Mouse (Mus musculus): ENCODE measurements around the gene Sh3kbp1. TPM values are rescaled to one million over a fixed set of nuclear protein-coding genes. Genes with fewer than 3 reads are reported as not detected.

Sh3kbp1 gene
- polyA plus RNA-seq, 1 experiment from 2014 or later, result 36.1 TPM

- H3K9ac ChIP-seq (replicated peaks), result no peak overlapping the region
- no peaks in the 10 kb centered on the region for H3K9me3 ChIP-seq
- H3K4me1 ChIP-seq, result no peaks in the 10 kb centered on the region
- H3K4me2 ChIP-seq (replicated peaks), result no peak overlapping the region
- H3K4me3 ChIP-seq, result no peak overlapping the region
- peaks cover 32% of the 10 kb centered on the region; the same call in 1 of the 2 replicates for H3K27me3 ChIP-seq
- no peak for ATAC-seq (ENCODE audit: low FRiP score, low read depth)
- WGBS, result 80% methylated on average over 3 of the region's 3 CpGs
- H3K36me3 ChIP-seq, result no peaks in the 10 kb centered on the region
- no peak overlapping the region for H3K27ac ChIP-seq (replicated peaks)
Observed at GRCm38 (mm10) chrX:159860841-159861530, 233.9 kb downstream of the Sh3kbp1 start.

GRCm38 (mm10) chrX:159867660-159868059 lies 240.6 kb downstream of the Sh3kbp1 start:
- H3K9me3 ChIP-seq, result no peaks in the 10 kb centered on the region
- no peaks in the 10 kb centered on the region for H3K4me1 ChIP-seq
- H3K9ac ChIP-seq (replicated peaks), result no peak overlapping the region
- no peak overlapping the region for H3K27ac ChIP-seq (replicated peaks)
- no peak overlapping the region for H3K4me3 ChIP-seq
- H3K36me3 ChIP-seq, result no peaks in the 10 kb centered on the region
- no peak for ATAC-seq (ENCODE audit: low FRiP score, low read depth)
- 80% methylated on average over 3 of the region's 3 CpGs for WGBS
- H3K4me2 ChIP-seq (replicated peaks), result no peak overlapping the region
- H3K27me3 ChIP-seq, result peaks cover 37% of the 10 kb centered on the region

GRCm38 (mm10) chrX:159872521-159872920 lies 245.4 kb downstream of the Sh3kbp1 start:
- Histone ChIP-seq H3K36me3 (no peaks in the 10 kb centered on the region), H3K9ac (replicated peaks) (no peak overlapping the region), H3K9me3 (no peaks in the 10 kb centered on the region), H3K4me2 (replicated peaks) (no peak overlapping the region), H3K27me3 (peaks cover 35% of the 10 kb centered on the region), H3K4me1 (no peaks in the 10 kb centered on the region), H3K4me3 (no peak overlapping the region), H3K27ac (replicated peaks) (no peak overlapping the region)
- no peak for ATAC-seq (ENCODE audit: low FRiP score, low read depth)
- 88% methylated on average over 2 of the region's 2 CpGs for WGBS

GRCm38 (mm10) chrX:159877770-159878169 lies 250.7 kb downstream of the Sh3kbp1 start:
- Histone ChIP-seq H3K36me3 (no peaks in the 10 kb centered on the region), H3K27me3 (peaks cover 45% of the 10 kb centered on the region), H3K9me3 (no peaks in the 10 kb centered on the region), H3K27ac (replicated peaks) (no peak overlapping the region), H3K9ac (replicated peaks) (no peak overlapping the region), H3K4me2 (replicated peaks) (no peak overlapping the region), H3K4me3 (no peak overlapping the region), H3K4me1 (no peaks in the 10 kb centered on the region; the same call in 1 of the 2 replicates)
- 59% methylated on average over 1 of the region's 1 CpGs for WGBS
- ATAC-seq (ENCODE audit: low FRiP score, low read depth), result no peak

- Histone ChIP-seq H3K36me3 (no peaks in the 10 kb centered on the region), H3K4me1 (no peaks in the 10 kb centered on the region; the same call in 1 of the 2 replicates), H3K27me3 (peaks cover 52% of the 10 kb centered on the region), H3K9me3 (no peaks in the 10 kb centered on the region), H3K27ac (replicated peaks) (no peak overlapping the region), H3K4me2 (replicated peaks) (no peak overlapping the region), H3K9ac (replicated peaks) (no peak overlapping the region), H3K4me3 (no peak overlapping the region)
- ATAC-seq (ENCODE audit: low FRiP score, low read depth), result no peak
- 61% methylated on average over 3 of the region's 3 CpGs for WGBS
Observed at GRCm38 (mm10) chrX:159879455-159879854, 252.4 kb downstream of the Sh3kbp1 start.

GRCm38 (mm10) chrX:159881576-159881975 lies 254.5 kb downstream of the Sh3kbp1 start:
- ATAC-seq (ENCODE audit: low FRiP score, low read depth), result no peak
- no peak overlapping the region for H3K27ac ChIP-seq (replicated peaks)
- no peaks in the 10 kb centered on the region for H3K9me3 ChIP-seq
- H3K4me2 ChIP-seq (replicated peaks), result no peak overlapping the region
- peaks cover 55% of the 10 kb centered on the region for H3K27me3 ChIP-seq
- H3K9ac ChIP-seq (replicated peaks), result no peak overlapping the region
- H3K4me3 ChIP-seq, result no peak overlapping the region
- 73% methylated on average over 5 of the region's 5 CpGs for WGBS
- no peaks in the 10 kb centered on the region for H3K36me3 ChIP-seq
- H3K4me1 ChIP-seq, result no peaks in the 10 kb centered on the region; the same call in 1 of the 2 replicates

GRCm38 (mm10) chrX:159896536-159896935 lies 269.5 kb downstream of the Sh3kbp1 start:
- WGBS, result 77% methylated on average over 4 of the region's 4 CpGs
- Histone ChIP-seq H3K4me3 (no peak overlapping the region), H3K27ac (replicated peaks) (no peak overlapping the region), H3K4me2 (replicated peaks) (no peak overlapping the region), H3K4me1 (no peaks in the 10 kb centered on the region), H3K36me3 (no peaks in the 10 kb centered on the region), H3K9ac (replicated peaks) (no peak overlapping the region), H3K9me3 (no peaks in the 10 kb centered on the region), H3K27me3 (peaks cover 32% of the 10 kb centered on the region; the same call in 1 of the 2 replicates)
- no peak for ATAC-seq (ENCODE audit: low FRiP score, low read depth)

GRCm38 (mm10) chrX:159898110-159898509 lies 271.0 kb downstream of the Sh3kbp1 start:
- WGBS, result 55% methylated on average over 2 of the region's 2 CpGs
- Histone ChIP-seq H3K9ac (replicated peaks) (no peak overlapping the region), H3K27me3 (peaks cover 27% of the 10 kb centered on the region; the same call in 1 of the 2 replicates), H3K4me1 (no peaks in the 10 kb centered on the region), H3K36me3 (no peaks in the 10 kb centered on the region), H3K9me3 (no peaks in the 10 kb centered on the region), H3K4me2 (replicated peaks) (no peak overlapping the region), H3K27ac (replicated peaks) (no peak overlapping the region), H3K4me3 (no peak overlapping the region)
- ATAC-seq (ENCODE audit: low FRiP score, low read depth), result no peak

- Histone ChIP-seq H3K9ac (replicated peaks) (no peak overlapping the region), H3K27ac (replicated peaks) (no peak overlapping the region), H3K4me2 (replicated peaks) (no peak overlapping the region), H3K27me3 (peaks cover 31% of the 10 kb centered on the region), H3K36me3 (no peaks in the 10 kb centered on the region), H3K4me1 (no peaks in the 10 kb centered on the region), H3K9me3 (no peaks in the 10 kb centered on the region), H3K4me3 (no peak overlapping the region)
- no peak for ATAC-seq (ENCODE audit: low FRiP score, low read depth)
- 83% methylated on average over 2 of the region's 2 CpGs for WGBS
Observed at GRCm38 (mm10) chrX:159899121-159899520, 272.0 kb downstream of the Sh3kbp1 start.

GRCm38 (mm10) chrX:159903421-159903820 lies 276.3 kb downstream of the Sh3kbp1 start:
- Histone ChIP-seq H3K9ac (replicated peaks) (no peak overlapping the region), H3K9me3 (no peaks in the 10 kb centered on the region), H3K27me3 (peaks cover 27% of the 10 kb centered on the region), H3K27ac (replicated peaks) (no peak overlapping the region), H3K4me3 (no peak overlapping the region), H3K4me2 (replicated peaks) (no peak overlapping the region), H3K4me1 (no peaks in the 10 kb centered on the region), H3K36me3 (no peaks in the 10 kb centered on the region)
- WGBS, result 87% methylated on average over 3 of the region's 3 CpGs
- ATAC-seq (ENCODE audit: low FRiP score, low read depth), result no peak

GRCm38 (mm10) chrX:159907703-159908102 lies 280.6 kb downstream of the Sh3kbp1 start:
- ATAC-seq (ENCODE audit: low FRiP score, low read depth), result no peak
- H3K36me3 ChIP-seq, result no peaks in the 10 kb centered on the region
- H3K4me2 ChIP-seq (replicated peaks), result no peak overlapping the region
- no peak overlapping the region for H3K27ac ChIP-seq (replicated peaks)
- H3K4me3 ChIP-seq, result no peak overlapping the region
- no peaks in the 10 kb centered on the region for H3K9me3 ChIP-seq
- no peak overlapping the region for H3K9ac ChIP-seq (replicated peaks)
- WGBS, result 100% methylated on average over 1 of the region's 1 CpGs
- peaks cover 46% of the 10 kb centered on the region for H3K27me3 ChIP-seq
- no peaks in the 10 kb centered on the region for H3K4me1 ChIP-seq

- ATAC-seq (ENCODE audit: low FRiP score, low read depth), result no peak
- H3K27me3 ChIP-seq, result peaks cover 42% of the 10 kb centered on the region
- 85% methylated on average over 6 of the region's 6 CpGs for WGBS
Observed at GRCm38 (mm10) chrX:159909446-159910277, 282.6 kb downstream of the Sh3kbp1 start.

More at GRCm38 (mm10) chrX:159909446-159910277, 282.6 kb downstream of the Sh3kbp1 start:
- no peak overlapping the region for H3K9ac ChIP-seq (replicated peaks)
- no peak overlapping the region for H3K4me2 ChIP-seq (replicated peaks)
- no peaks in the 10 kb centered on the region for H3K4me1 ChIP-seq
- H3K9me3 ChIP-seq, result no peaks in the 10 kb centered on the region
- H3K36me3 ChIP-seq, result no peaks in the 10 kb centered on the region
- no peak overlapping the region for H3K27ac ChIP-seq (replicated peaks)
- H3K4me3 ChIP-seq, result no peak overlapping the region

Data from midbrain, embryonic 12.5 days (tissue).